Mouse (Mus musculus) E14TG2a.4 (cell line): ENCODE measurements around the gene Bclaf1.

ENCODE experiments used
- CTCF ChIP-seq: conservative IDR thresholded peaks from 2 replicates; pipeline ENCODE4 v1.5.1; 2014; ENCODE audit warnings: low read length
- NANOG ChIP-seq: IDR thresholded peaks from 2 replicates; pipeline ENCODE4 v1.6.1; 2014; ENCODE audit warnings: borderline replicate concordance, low read length, mixed read lengths
- POU5F1 ChIP-seq: IDR thresholded peaks from 2 replicates; pipeline ENCODE4 v1.6.1; 2014; ENCODE audit warnings: low read length, borderline replicate concordance

DNA sequence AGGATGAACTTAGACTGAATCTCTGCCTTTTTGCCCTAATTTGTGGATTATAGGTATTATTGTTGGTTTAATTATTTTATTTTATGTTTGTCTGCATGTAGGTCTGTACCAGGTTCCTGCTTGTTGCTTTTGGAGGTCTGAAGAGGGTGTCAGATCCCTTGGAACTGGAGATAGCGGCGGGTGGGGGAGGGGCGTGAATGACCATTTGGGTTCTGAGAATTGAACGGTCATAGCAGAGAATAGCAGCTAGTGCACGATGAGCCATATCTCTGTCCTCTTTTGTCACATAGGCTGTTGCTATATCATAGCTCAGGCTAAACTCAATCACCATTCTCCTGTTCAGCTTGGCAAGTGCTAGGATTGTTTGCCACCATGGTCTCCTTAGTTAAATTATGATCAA lies 5.2 kb downstream of the Bclaf1 start:
- TF ChIP-seq CTCF: no peak
- no peak for TF ChIP-seq NANOG
- TF ChIP-seq POU5F1: no peak
